Mouse (Mus musculus): ENCODE results near the gene Acot7. TPM values are rescaled to one million over a fixed set of nuclear protein-coding genes. Genes with fewer than 3 reads are reported as not detected.

The Acot7 gene
- polyA plus RNA-seq, 1 experiment: 15.4 TPM

DNA sequence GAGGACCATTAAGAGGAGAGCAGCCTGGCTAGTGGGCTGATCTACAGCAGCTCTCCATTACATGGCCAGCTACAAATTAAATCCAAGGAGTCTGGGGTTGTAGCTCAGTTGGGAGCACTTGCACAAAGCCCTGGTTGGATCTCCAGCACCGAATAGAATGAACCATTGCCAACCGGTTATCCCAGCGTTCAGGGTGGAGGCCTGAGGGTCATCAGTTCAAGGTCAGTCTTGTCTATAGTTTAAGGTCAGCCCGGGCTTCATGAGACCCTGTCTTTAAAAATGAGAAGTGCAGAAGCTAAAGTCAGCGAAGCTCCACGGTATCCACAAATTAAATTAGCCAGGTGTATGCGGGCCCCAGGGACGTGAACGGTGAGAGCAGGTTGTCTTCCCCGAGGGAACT is 7.6 kb upstream of the Acot7 start:
- TF ChIP-seq CTCF (IDR thresholded peaks at IDR 0.05; ENCODE audit: extremely low read depth, insufficient read depth, insufficient read length, insufficient replicate concordance) (no peak), POLR2A (IDR thresholded peaks at IDR 0.05; ENCODE audit: low read depth, low read length) (no peak)
- no peak for DNase-seq (ENCODE audit: low read depth in 1 of 2, low spot score in 2 of 2)
- H3K4me1 ChIP-seq (ENCODE audit: control insufficient read depth, insufficient read depth, insufficient read length): no peaks in the 10 kb centered on the region; the same call in 1 of the 2 replicates
- H3K4me3 ChIP-seq (ENCODE audit: extremely low read depth, insufficient read depth, insufficient read length): no peak overlapping the region
- H3K27me3 ChIP-seq (ENCODE audit: control insufficient read depth, insufficient read depth, low read length): no peaks in the 10 kb centered on the region
- no peak overlapping the region for H3K27ac ChIP-seq (ENCODE audit: insufficient read depth, low read length)
- H3K36me3 ChIP-seq (ENCODE audit: control insufficient read depth, insufficient read depth, low read length): no peaks in the 10 kb centered on the region
- 87% methylated on average over 10 of the region's 10 CpGs for WGBS

DNA sequence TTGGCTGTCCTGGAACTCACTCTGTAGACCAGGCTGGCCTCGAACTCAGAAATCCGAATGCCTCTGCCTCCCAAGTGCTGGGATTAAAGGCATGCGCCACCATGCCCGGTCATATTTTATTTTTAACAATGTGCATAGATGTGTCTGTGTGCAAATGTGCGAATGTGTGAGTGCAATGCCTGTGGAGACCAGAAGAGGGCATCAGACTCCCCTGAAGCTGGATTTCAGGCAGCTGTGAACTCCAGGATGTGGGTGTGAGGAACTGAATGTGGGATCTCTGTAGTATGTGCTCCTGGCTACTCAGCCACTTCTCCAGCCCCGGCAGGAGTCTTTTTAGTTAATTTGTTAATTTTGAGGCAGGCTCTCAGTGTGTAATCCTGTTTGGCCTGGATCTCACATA is 6.4 kb upstream of the Acot7 start:
- TF ChIP-seq CTCF (IDR thresholded peaks at IDR 0.05; ENCODE audit: extremely low read depth, insufficient read depth, insufficient read length, insufficient replicate concordance) (no peak), POLR2A (IDR thresholded peaks at IDR 0.05; ENCODE audit: low read depth, low read length) (no peak)
- no peak for DNase-seq (ENCODE audit: low read depth in 1 of 2, low spot score in 2 of 2)
- H3K36me3 ChIP-seq (ENCODE audit: control insufficient read depth, insufficient read depth, low read length): no peaks in the 10 kb centered on the region
- H3K4me3 ChIP-seq (ENCODE audit: extremely low read depth, insufficient read depth, insufficient read length): no peak overlapping the region
- WGBS: 83% methylated on average over 6 of the region's 6 CpGs
- no peaks in the 10 kb centered on the region for H3K27me3 ChIP-seq (ENCODE audit: control insufficient read depth, insufficient read depth, low read length)
- H3K4me1 ChIP-seq (ENCODE audit: control insufficient read depth, insufficient read depth, insufficient read length): no peaks in the 10 kb centered on the region
- H3K27ac ChIP-seq (ENCODE audit: insufficient read depth, low read length): no peak overlapping the region

DNA sequence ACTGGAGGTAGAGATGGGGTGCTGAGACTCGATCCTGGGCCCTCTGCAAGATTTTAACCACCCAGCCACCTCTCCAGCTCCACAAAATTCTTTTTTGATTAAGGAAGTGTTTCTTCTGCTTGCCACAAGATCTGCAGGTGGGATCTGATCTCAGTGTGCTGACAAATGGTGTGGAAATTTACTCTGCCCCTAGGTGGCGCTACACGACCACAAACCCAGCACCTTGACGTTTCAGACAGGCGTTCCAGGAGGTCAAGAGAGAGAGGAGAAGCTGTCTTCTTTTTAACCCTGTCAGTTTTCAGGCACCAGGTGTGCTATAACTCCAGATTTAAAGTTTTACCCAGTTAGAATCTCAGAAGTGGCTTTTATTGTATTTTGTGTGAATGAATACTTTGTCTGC is 4.9 kb upstream of the Acot7 start:
- peak; percentile 68 to 80 for DNase-seq (ENCODE audit: low read depth in 1 of 2, low spot score in 2 of 2)
- Histone ChIP-seq H3K4me3 (ENCODE audit: extremely low read depth, insufficient read depth, insufficient read length) (no peak overlapping the region), H3K4me1 (ENCODE audit: control insufficient read depth, insufficient read depth, insufficient read length) (peaks cover 5% of the 10 kb centered on the region; the same call in 1 of the 2 replicates), H3K36me3 (ENCODE audit: control insufficient read depth, insufficient read depth, low read length) (no peaks in the 10 kb centered on the region), H3K27ac (ENCODE audit: insufficient read depth, low read length) (no peak overlapping the region), H3K27me3 (ENCODE audit: control insufficient read depth, insufficient read depth, low read length) (no peaks in the 10 kb centered on the region)
- peak; percentile 94; the same call in 1 of the 2 replicates for TF ChIP-seq CTCF (IDR thresholded peaks at IDR 0.05; ENCODE audit: extremely low read depth, insufficient read depth, insufficient read length, insufficient replicate concordance)
- TF ChIP-seq POLR2A (IDR thresholded peaks at IDR 0.05; ENCODE audit: low read depth, low read length): no peak
- 2% methylated on average over 5 of the region's 5 CpGs for WGBS

DNA sequence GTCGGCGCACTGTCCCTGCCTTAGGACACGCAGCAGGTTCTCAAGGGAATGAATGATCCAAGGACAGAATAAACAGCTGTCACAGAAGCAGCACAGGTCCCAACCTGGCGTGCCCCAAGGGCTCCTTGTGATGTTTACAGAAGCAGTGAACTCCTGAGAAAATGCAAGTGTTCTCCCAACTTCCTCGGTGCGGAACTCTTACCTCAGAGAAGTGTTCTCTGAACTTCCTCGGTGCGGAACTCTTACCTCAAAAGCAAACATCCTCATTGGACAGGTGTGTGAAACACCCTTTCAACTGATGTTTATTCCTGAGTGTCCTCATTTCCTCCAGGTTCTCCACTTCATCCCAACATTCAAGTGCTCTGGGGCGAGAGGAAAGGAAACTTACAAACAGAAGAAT is 4.0 kb upstream of the Acot7 start:
- no peak for DNase-seq (ENCODE audit: low read depth in 1 of 2, low spot score in 2 of 2)
- Histone ChIP-seq H3K36me3 (ENCODE audit: control insufficient read depth, insufficient read depth, low read length) (no peaks in the 10 kb centered on the region), H3K4me3 (ENCODE audit: extremely low read depth, insufficient read depth, insufficient read length) (no peak overlapping the region), H3K27me3 (ENCODE audit: control insufficient read depth, insufficient read depth, low read length) (no peaks in the 10 kb centered on the region), H3K4me1 (ENCODE audit: control insufficient read depth, insufficient read depth, insufficient read length) (peaks cover 5% of the 10 kb centered on the region), H3K27ac (ENCODE audit: insufficient read depth, low read length) (no peak overlapping the region)
- 88% methylated on average over 9 of the region's 9 CpGs for WGBS
- TF ChIP-seq POLR2A (IDR thresholded peaks at IDR 0.05; ENCODE audit: low read depth, low read length): no peak
- no peak for TF ChIP-seq CTCF (IDR thresholded peaks at IDR 0.05; ENCODE audit: extremely low read depth, insufficient read depth, insufficient read length, insufficient replicate concordance)

DNA sequence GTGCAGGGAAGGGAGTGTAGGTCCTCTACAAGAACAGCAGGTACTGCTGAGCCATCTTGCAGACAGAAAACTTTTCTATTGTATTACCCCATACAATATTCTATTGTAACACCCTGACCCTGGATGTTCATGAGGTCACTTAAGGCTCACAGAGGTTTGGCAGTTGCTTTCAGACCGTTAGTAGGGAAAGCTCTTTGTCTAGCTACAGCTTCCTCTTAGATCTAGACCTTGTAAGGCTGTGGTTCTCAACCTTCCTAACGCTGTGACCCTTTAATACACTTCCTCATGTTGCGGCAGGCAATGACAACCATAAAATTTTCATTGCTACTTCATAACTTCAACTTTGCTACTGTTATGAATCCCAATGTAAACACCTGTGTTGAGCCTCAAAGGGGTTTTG is 1.3 kb upstream of the Acot7 start:
- peaks cover 10% of the 10 kb centered on the region for H3K4me1 ChIP-seq (ENCODE audit: control insufficient read depth, insufficient read depth, insufficient read length)
- no peak overlapping the region for H3K27ac ChIP-seq (ENCODE audit: insufficient read depth, low read length)
- whole genome bisulfite sequencing: 16% methylated on average over 3 of the region's 3 CpGs

DNA sequence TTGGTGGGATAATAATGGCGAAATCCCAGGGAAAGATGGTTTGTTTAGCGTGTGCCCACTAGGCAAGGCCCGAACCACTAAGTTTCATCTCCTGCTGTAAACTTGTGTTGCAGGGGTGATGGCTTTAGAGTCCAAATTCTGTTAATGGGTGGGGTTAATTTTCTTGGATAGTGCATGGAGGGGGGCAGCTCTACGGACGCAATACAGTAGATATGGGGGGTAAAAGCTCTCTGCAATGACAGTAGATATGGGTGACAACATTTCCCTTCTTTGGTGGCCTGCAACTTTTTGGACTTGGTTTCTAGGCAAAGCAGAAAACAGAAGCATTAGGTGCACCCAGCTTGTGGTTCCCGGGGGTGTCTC is 779 bp upstream of the Acot7 start:
- TF ChIP-seq CTCF (IDR thresholded peaks at IDR 0.05; ENCODE audit: extremely low read depth, insufficient read depth, insufficient read length, insufficient replicate concordance): no peak
- peak overlapping the region; percentile 74; the same call in 1 of the 2 replicates for H3K4me3 ChIP-seq (ENCODE audit: extremely low read depth, insufficient read depth, insufficient read length)
- no peaks in the 10 kb centered on the region for H3K27me3 ChIP-seq (ENCODE audit: control insufficient read depth, insufficient read depth, low read length)
- H3K36me3 ChIP-seq (ENCODE audit: control insufficient read depth, insufficient read depth, low read length): no peaks in the 10 kb centered on the region
- peak overlapping the region; percentile 91; the same call in 1 of the 2 replicates for H3K27ac ChIP-seq (ENCODE audit: insufficient read depth, low read length)
- peaks cover 10% of the 10 kb centered on the region for H3K4me1 ChIP-seq (ENCODE audit: control insufficient read depth, insufficient read depth, insufficient read length)
- 33% methylated on average over 6 of the region's 6 CpGs for WGBS
- DNase-seq (ENCODE audit: low read depth in 1 of 2, low spot score in 2 of 2): no peak

More for the DNA sequence above, 1.3 kb upstream of the Acot7 start:
- Histone ChIP-seq H3K4me3 (ENCODE audit: extremely low read depth, insufficient read depth, insufficient read length) (no peak overlapping the region), H3K36me3 (ENCODE audit: control insufficient read depth, insufficient read depth, low read length) (no peaks in the 10 kb centered on the region), H3K27me3 (ENCODE audit: control insufficient read depth, insufficient read depth, low read length) (no peaks in the 10 kb centered on the region)
- TF ChIP-seq CTCF (IDR thresholded peaks at IDR 0.05; ENCODE audit: extremely low read depth, insufficient read depth, insufficient read length, insufficient replicate concordance) (no peak), POLR2A (IDR thresholded peaks at IDR 0.05; ENCODE audit: low read depth, low read length) (no peak)
- no peak for DNase-seq (ENCODE audit: low read depth in 1 of 2, low spot score in 2 of 2)

DNA sequence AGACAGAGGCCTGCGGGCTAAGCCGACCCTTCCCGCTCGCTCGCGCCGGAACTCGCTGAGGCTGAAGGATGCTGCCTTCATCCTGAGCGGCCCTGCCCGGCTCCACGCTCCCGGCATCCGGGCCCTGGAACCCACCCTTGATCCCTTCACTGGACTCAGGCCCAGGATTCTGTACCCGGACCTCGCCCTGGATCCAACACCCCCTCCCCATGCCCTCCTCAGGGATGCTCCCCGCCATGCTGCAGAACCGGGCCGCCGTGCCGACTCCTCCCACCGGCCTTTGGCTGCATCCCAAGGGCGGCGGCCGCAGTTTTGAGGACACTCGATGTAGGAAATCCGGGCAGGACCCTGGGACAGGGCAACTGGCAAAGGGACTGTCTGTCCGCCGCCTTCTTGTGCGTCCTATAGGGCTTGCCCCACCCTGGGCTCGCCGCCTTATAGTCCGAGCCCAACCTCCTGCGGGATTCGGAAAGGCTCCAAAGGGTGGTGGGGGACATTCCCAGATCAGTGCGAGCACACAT is 470 bp downstream of the Acot7 start:
- Histone ChIP-seq H3K27ac (ENCODE audit: insufficient read depth, low read length) (no peak overlapping the region), H3K4me3 (ENCODE audit: extremely low read depth, insufficient read depth, insufficient read length) (peak overlapping the region; percentile 60), H3K4me1 (ENCODE audit: control insufficient read depth, insufficient read depth, insufficient read length) (peaks cover 10% of the 10 kb centered on the region), H3K36me3 (ENCODE audit: control insufficient read depth, insufficient read depth, low read length) (no peaks in the 10 kb centered on the region), H3K27me3 (ENCODE audit: control insufficient read depth, insufficient read depth, low read length) (no peaks in the 10 kb centered on the region)
- TF ChIP-seq CTCF (IDR thresholded peaks at IDR 0.05; ENCODE audit: extremely low read depth, insufficient read depth, insufficient read length, insufficient replicate concordance) (no peak), POLR2A (IDR thresholded peaks at IDR 0.05; ENCODE audit: low read depth, low read length) (no peak)
- DNase-seq (ENCODE audit: low read depth in 1 of 2, low spot score in 2 of 2): peak in 1 of 2 experiments; percentile 34
- under 1% methylated on average over 34 of the region's 35 CpGs for WGBS
